Mouse (Mus musculus) erythroblast, embryonic 14.5 days (primary cell): Measurements from ENCODE around the gene Uaca.

Experiments used
- GATA1 ChIP-seq: IDR thresholded peaks from 2 replicates; pipeline ENCODE4 v1.6.1; 2012; ENCODE audit warnings: low read length, inconsistent platforms, mixed read lengths
- TAL1 ChIP-seq: IDR thresholded peaks from 3 replicates; pipeline ENCODE4 v1.6.1; 2012; ENCODE audit warnings: low read length, inconsistent platforms, mixed read lengths

GRCm38 (mm10) chr9:60843415-60844076 is 49.2 kb downstream of the Uaca start:
- TF ChIP-seq GATA1 (no peak), TAL1 (no peak)
